Mouse (Mus musculus) liver, postnatal 0 days (tissue): ENCODE data around the gene Efna5. TPM values are rescaled to one million over a fixed set of nuclear protein-coding genes. Genes with fewer than 3 reads are reported as not detected.

ENCODE experiments used
- ATAC-seq: fragments of 200-750 bp; cut with Nextera tagmentation; 2 replicates; pipeline ENCODE4 v1.8.0; 2017; ENCODE audit warnings: mild to moderate bottlenecking, moderate library complexity
- DNase-seq: peaks from one replicate; pipeline ENCODE4 v3.0.0-alpha.2; 2016
- H3K27ac ChIP-seq: fragments of 300-500 bp; sonication (generic); 2 replicates; pipeline ENCODE4 v1.5.1; 2014; ENCODE audit warnings: antibody characterized with exemption, moderate library complexity, mild to moderate bottlenecking, low read depth
- H3K27me3 ChIP-seq: fragments of 300-500 bp; sonication (generic); 2 replicates; pipeline ENCODE4 v1.6.1; 2014; ENCODE audit warnings: low read length, control low read depth, mixed read lengths; ENCODE audit not compliant: insufficient read depth
- H3K36me3 ChIP-seq: fragments of 300-500 bp; sonication (generic); replicated peaks from 2 replicates; pipeline ENCODE4 v1.6.1; 2014; ENCODE audit warnings: mild to moderate bottlenecking, control low read depth, low read length, moderate library complexity, mixed read lengths; ENCODE audit not compliant: insufficient read depth
- H3K4me1 ChIP-seq: fragments of 300-500 bp; sonication (generic); 2 replicates; pipeline ENCODE4 v1.6.1; 2014; ENCODE audit warnings: antibody characterized with exemption, mild to moderate bottlenecking, control low read depth; ENCODE audit not compliant: insufficient read depth
- H3K4me2 ChIP-seq: fragments of 300-500 bp; sonication (generic); 2 replicates; pipeline ENCODE4 v1.6.1; 2014; ENCODE audit warnings: low read depth, mild to moderate bottlenecking, low read length, moderate library complexity, mixed read lengths
- H3K4me3 ChIP-seq: fragments of 300-500 bp; sonication (generic); 2 replicates; pipeline ENCODE4 v1.5.1; 2014; ENCODE audit warnings: low read depth, low read length
- H3K9ac ChIP-seq: fragments of 300-500 bp; sonication (generic); replicated peaks from 2 replicates; pipeline ENCODE4 v1.6.1; 2014; ENCODE audit warnings: mild to moderate bottlenecking, moderate library complexity
- H3K9me3 ChIP-seq: fragments of 300-500 bp; sonication (generic); 2 replicates; pipeline ENCODE4 v1.6.1; 2016; ENCODE audit warnings: mild to moderate bottlenecking, control low read depth, low read length, mixed read lengths
- CTCF ChIP-seq: sonication (generic); IDR thresholded peaks from 2 replicates; pipeline ENCODE4 v1.5.1; 2016; ENCODE audit warnings: antibody characterized with exemption, low read depth
- EP300 ChIP-seq: IDR thresholded peaks from 2 replicates; pipeline ENCODE4 v1.6.1; 2016; ENCODE audit warnings: antibody characterized with exemption, low read depth, mild to moderate bottlenecking
- WGBS: fragments of 180-500 bp; shearing (Covaris S2); extraction: QIAGEN DNeasy Blood & Tissue Kit; methylation state at CpG from one replicate; pipeline ENCODE4 v1.1.7; 2014; ENCODE audit not compliant: insufficient replicate concordance; 5-methylcytosine and 5-hydroxymethylcytosine counted together
- polyA plus RNA-seq: library from polyadenylated mRNA; unstranded; fragments of >200 nt; fragmentation: Nextera tagmentation; extraction: Ambion mirVana; gene quantifications from 2 replicates; pipeline ENCODE4 v1.2.1, GENCODE M21; 2015

Efna5 gene
- polyA plus RNA-seq, 1 experiment from 2014 or later = 3.0 TPM

GRCm38 (mm10) chr17:62875727-62876126, 5.4 kb downstream of the Efna5 start:
- Histone ChIP-seq H3K27ac (no peak overlapping the region), H3K9me3 (no peaks in the 10 kb centered on the region), H3K4me3 (no peak overlapping the region), H3K9ac (no peak overlapping the region), H3K4me1 (no peaks in the 10 kb centered on the region), H3K27me3 (peaks cover 22% of the 10 kb centered on the region), H3K4me2 (no peak overlapping the region), H3K36me3 (no peaks in the 10 kb centered on the region)
- DNase-seq = no peak
- no peak for TF ChIP-seq CTCF
- TF ChIP-seq EP300 = no peak
- WGBS = 10% methylated on average over 3 of the region's 3 CpGs
- no peak for ATAC-seq

DNA sequence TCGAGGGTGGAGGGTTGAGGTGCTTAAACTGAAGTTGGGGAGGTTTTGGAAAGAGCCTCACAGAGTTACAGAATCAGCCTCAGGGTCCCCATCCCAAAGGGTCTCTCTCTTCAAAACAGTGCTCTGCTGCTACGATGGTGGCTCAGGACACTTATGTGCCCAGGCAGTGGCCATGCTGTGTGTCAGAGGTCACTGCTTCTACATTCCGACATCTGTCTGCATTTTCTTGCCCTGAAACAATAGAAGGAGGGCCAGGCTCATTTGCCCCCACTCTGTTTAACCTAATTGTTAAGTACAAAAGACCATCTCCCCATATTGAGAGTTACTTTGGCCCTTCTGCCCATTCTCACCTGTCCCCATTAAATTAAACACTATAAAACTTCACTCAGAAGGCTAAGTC, 9.2 kb downstream of the Efna5 start:
- ATAC-seq = no peak

DNA sequence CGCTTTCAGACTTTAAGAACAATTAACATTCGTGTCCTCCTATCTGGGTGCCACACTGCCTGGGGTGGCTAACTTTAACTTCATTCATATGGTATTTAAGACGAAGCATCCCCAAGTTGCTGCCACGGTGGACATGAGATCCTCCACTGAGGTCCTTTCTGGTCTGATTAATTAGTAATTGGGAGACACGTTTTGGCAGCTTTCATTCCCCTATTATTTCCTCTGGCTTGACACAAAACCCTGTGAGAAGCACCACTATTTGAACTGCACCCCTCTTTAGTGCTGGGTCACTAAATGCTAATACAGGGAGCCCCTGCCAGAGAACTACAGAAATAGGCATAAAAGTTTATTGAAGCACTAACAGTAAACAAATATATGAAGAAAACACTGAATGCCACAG, 9.9 kb downstream of the Efna5 start:
- Histone ChIP-seq H3K4me3 (no peak overlapping the region), H3K4me2 (no peak overlapping the region), H3K4me1 (no peaks in the 10 kb centered on the region), H3K9me3 (no peaks in the 10 kb centered on the region), H3K9ac (no peak overlapping the region), H3K27me3 (no peaks in the 10 kb centered on the region), H3K27ac (no peak overlapping the region), H3K36me3 (no peaks in the 10 kb centered on the region)
- DNase-seq (no peak), ATAC-seq (no peak)
- TF ChIP-seq CTCF = no peak
- no peak for TF ChIP-seq EP300
- 72% methylated on average over 5 of the region's 5 CpGs for WGBS

More for the DNA sequence above, 9.2 kb downstream of the Efna5 start:
- H3K9me3 ChIP-seq = no peaks in the 10 kb centered on the region
- H3K36me3 ChIP-seq = no peaks in the 10 kb centered on the region
- H3K4me1 ChIP-seq = no peaks in the 10 kb centered on the region
- no peaks in the 10 kb centered on the region for H3K27me3 ChIP-seq
- no peak overlapping the region for H3K4me3 ChIP-seq
- H3K27ac ChIP-seq = no peak overlapping the region
- 60% methylated on average over 3 of the region's 3 CpGs for WGBS
- no peak overlapping the region for H3K4me2 ChIP-seq
- no peak overlapping the region for H3K9ac ChIP-seq
- DNase-seq = no peak
- no peak for TF ChIP-seq EP300
- no peak for TF ChIP-seq CTCF

- ATAC-seq = no peak
- H3K9ac ChIP-seq = no peak overlapping the region
- DNase-seq = no peak
- H3K4me1 ChIP-seq = no peaks in the 10 kb centered on the region
- WGBS = 77% methylated on average over 5 of the region's 5 CpGs
- no peaks in the 10 kb centered on the region for H3K36me3 ChIP-seq
- TF ChIP-seq CTCF (no peak), EP300 (no peak)
- no peak overlapping the region for H3K4me3 ChIP-seq
- H3K4me2 ChIP-seq = no peak overlapping the region
- H3K27ac ChIP-seq = no peak overlapping the region
- H3K9me3 ChIP-seq = no peaks in the 10 kb centered on the region
- no peaks in the 10 kb centered on the region for H3K27me3 ChIP-seq
Measured at GRCm38 (mm10) chr17:62870446-62870845, 10.7 kb downstream of the Efna5 start.

GRCm38 (mm10) chr17:62864966-62865365, 16.2 kb downstream of the Efna5 start:
- 85% methylated on average over 8 of the region's 8 CpGs for WGBS
- no peak overlapping the region for H3K4me3 ChIP-seq
- TF ChIP-seq CTCF (no peak), EP300 (no peak)
- DNase-seq = no peak
- H3K9me3 ChIP-seq = no peaks in the 10 kb centered on the region
- no peak overlapping the region for H3K27ac ChIP-seq
- no peaks in the 10 kb centered on the region for H3K36me3 ChIP-seq
- H3K9ac ChIP-seq = no peak overlapping the region
- no peaks in the 10 kb centered on the region for H3K4me1 ChIP-seq
- no peaks in the 10 kb centered on the region for H3K27me3 ChIP-seq
- no peak for ATAC-seq
- no peak overlapping the region for H3K4me2 ChIP-seq

DNA sequence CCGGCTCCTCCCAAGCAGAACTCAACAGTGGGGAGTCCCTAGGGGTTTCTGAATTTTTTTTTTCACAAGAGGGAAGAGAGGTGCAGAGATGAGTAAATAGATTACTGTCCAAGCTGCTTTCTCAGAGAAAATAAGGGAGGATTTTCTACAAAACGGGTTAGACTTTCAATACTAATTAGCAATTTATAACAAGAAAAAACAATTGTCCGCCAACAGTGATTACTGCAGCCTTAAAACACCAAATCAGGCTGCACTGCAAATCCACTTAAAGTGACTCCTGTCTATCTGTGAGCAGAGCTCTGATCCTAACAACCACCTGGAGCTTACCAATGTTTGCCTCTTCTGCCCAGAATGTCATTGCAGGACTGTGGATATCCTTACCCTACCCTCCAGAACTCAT, 18.1 kb downstream of the Efna5 start:
- ATAC-seq = no peak; the same call in 1 of the 2 replicates
- 56% methylated on average over 3 of the region's 3 CpGs for WGBS

More for the DNA sequence above, 18.1 kb downstream of the Efna5 start:
- Histone ChIP-seq H3K4me2 (no peak overlapping the region), H3K9me3 (no peaks in the 10 kb centered on the region), H3K4me3 (no peak overlapping the region), H3K9ac (no peak overlapping the region), H3K27ac (no peak overlapping the region; the same call in 1 of the 2 replicates), H3K36me3 (no peaks in the 10 kb centered on the region), H3K27me3 (no peaks in the 10 kb centered on the region), H3K4me1 (no peaks in the 10 kb centered on the region)
- no peak for DNase-seq
- TF ChIP-seq EP300 = no peak
- no peak for TF ChIP-seq CTCF
